15 mouse cellular contexts compared by ENCODE assay signal in genomic region chr1:86612081-86612480, GRCm38 (mm10). TPM values are rescaled to one million over a fixed set of nuclear protein-coding genes. Genes with fewer than 3 reads are reported as not detected.
"Had no signal": no experiment of that assay in that cellular context is flagged by ENCODE, and none has a peak within 500 bp of the region (broad histone marks: within the 10 kb centered on the region; RNA-seq: fewer than 3 reads in every experiment).

No protein-coding gene starts in this region.

- H3K4me1 ChIP-seq: limb, embryonic 12.5 days; midbrain, embryonic 13.5 days; neural tube, embryonic 15.5 days had no signal

- H3K9ac ChIP-seq: limb, embryonic 12.5 days; liver, embryonic 13.5 days; midbrain, embryonic 13.5 days; neural tube, embryonic 15.5 days had no signal

- ATAC-seq: lung, postnatal 0 days; midbrain, embryonic 13.5 days had no signal

- H3K4me3 ChIP-seq: limb, embryonic 12.5 days; liver, embryonic 13.5 days; midbrain, embryonic 13.5 days; neural tube, embryonic 15.5 days had no signal

- H3K9me3 ChIP-seq: limb, embryonic 12.5 days; liver, embryonic 13.5 days; midbrain, embryonic 13.5 days; neural tube, embryonic 15.5 days had no signal

- DNase-seq: kidney, adult 11 months; kidney, postnatal 10 days; layer of hippocampus, adult 9-11 months; liver, embryonic 13.5 days; lung, adult 2 months; lung, postnatal 36 days; right cerebral cortex, adult 18-20 months; right cerebral cortex, postnatal 25 days; thymus, postnatal 4 days had no signal

- H3K27ac ChIP-seq: limb, embryonic 12.5 days; liver, embryonic 13.5 days; midbrain, embryonic 13.5 days; neural tube, embryonic 15.5 days had no signal

- H3K4me2 ChIP-seq: limb, embryonic 12.5 days; liver, embryonic 13.5 days; midbrain, embryonic 13.5 days; neural tube, embryonic 15.5 days had no signal

- H3K27me3 ChIP-seq: limb, embryonic 12.5 days; liver, embryonic 13.5 days; midbrain, embryonic 13.5 days; neural tube, embryonic 15.5 days had no signal

RNA-seq across cellular contexts. Expression of gene Nppc, which starts 58.3 kb away (rescaled TPM):
- total RNA-seq: megakaryocyte progenitor cell, adult 5-6 weeks had no signal
- polyA plus RNA-seq: liver, embryonic 13.5 days; small intestine, adult 2 months had no signal
